Mouse (Mus musculus): Measurements from ENCODE around the gene Cdkn2aipnl. TPM values are rescaled to one million over a fixed set of nuclear protein-coding genes. Genes with fewer than 3 reads are reported as not detected.

Cdkn2aipnl gene
- polyA plus RNA-seq (2016; fragmentation: Nextera tagmentation; extraction: Ambion mirVana) = 132 and 141 TPM in 2 replicates

- no peaks in the 10 kb centered on the region for H3K27me3 ChIP-seq (ENCODE audit: low read depth, poor library complexity, severe bottlenecking)
- 3% methylated on average over 63 of the region's 63 CpGs for WGBS
- peak; percentile 98 for DNase-seq (ENCODE audit: low spot score)
- peak within 1 kb of the TSS; percentile 80 for H3K4me3 ChIP-seq
- H3K4me1 ChIP-seq = peaks cover 8% of the 10 kb centered on the region
- H3K9me3 ChIP-seq (replicated peaks) = no peaks in the 10 kb centered on the region
- H3K27ac ChIP-seq = peak within 1 kb of the TSS; percentile 90
- H3K36me3 ChIP-seq = peaks cover 34% of the 10 kb centered on the region
Measured at GRCm38 (mm10) chr11:51967443-51968401, at the start of gene Cdkn2aipnl. TSS of gene Cdkn2aipnl (plus strand) at chr11:51967661.

GRCm38 (mm10) chr11:51917951-51918350 is 49.5 kb upstream of the Cdkn2aipnl start:
- DNase-seq (ENCODE audit: low spot score) = no peak
- 74% methylated on average over 2 of the region's 2 CpGs for WGBS
- peaks cover 18% of the 10 kb centered on the region for H3K4me1 ChIP-seq

GRCm38 (mm10) chr11:51918576-51918975 is 48.9 kb upstream of the Cdkn2aipnl start:
- Histone ChIP-seq H3K4me3 (no peak overlapping the region), H3K27ac (no peak overlapping the region), H3K9me3 (replicated peaks) (0 out of 2 replicates have a peak, but pooled peaks cover 4% of the 10 kb centered on the region), H3K4me1 (peaks cover 18% of the 10 kb centered on the region), H3K27me3 (ENCODE audit: low read depth, poor library complexity, severe bottlenecking) (peaks cover 3% of the 10 kb centered on the region), H3K36me3 (no peaks in the 10 kb centered on the region)
- 88% methylated on average over 2 of the region's 2 CpGs for WGBS
- DNase-seq (ENCODE audit: low spot score) = no peak

More at GRCm38 (mm10) chr11:51917951-51918350, 49.5 kb upstream of the Cdkn2aipnl start:
- Histone ChIP-seq H3K36me3 (no peaks in the 10 kb centered on the region), H3K27ac (no peak overlapping the region), H3K9me3 (replicated peaks) (0 out of 2 replicates have a peak, but pooled peaks cover under 1% of the 10 kb centered on the region), H3K27me3 (ENCODE audit: low read depth, poor library complexity, severe bottlenecking) (peaks cover 3% of the 10 kb centered on the region), H3K4me3 (no peak overlapping the region)

GRCm38 (mm10) chr11:51921355-51922125 is 45.9 kb upstream of the Cdkn2aipnl start:
- WGBS = 84% methylated on average over 8 of the region's 8 CpGs
- Histone ChIP-seq H3K4me3 (no peak overlapping the region), H3K9me3 (replicated peaks) (0 out of 2 replicates have a peak, but pooled peaks cover 4% of the 10 kb centered on the region), H3K4me1 (peaks cover 6% of the 10 kb centered on the region), H3K36me3 (no peaks in the 10 kb centered on the region), H3K27ac (no peak overlapping the region), H3K27me3 (ENCODE audit: low read depth, poor library complexity, severe bottlenecking) (no peaks in the 10 kb centered on the region)
- no peak for DNase-seq (ENCODE audit: low spot score)

- no peaks in the 10 kb centered on the region for H3K27me3 ChIP-seq (ENCODE audit: low read depth, poor library complexity, severe bottlenecking)
- no peaks in the 10 kb centered on the region for H3K4me1 ChIP-seq
- no peak for DNase-seq (ENCODE audit: low spot score)
- H3K27ac ChIP-seq = no peak overlapping the region
- 66% methylated on average over 3 of the region's 3 CpGs for WGBS
- 0 out of 2 replicates have a peak, but pooled peaks cover 4% of the 10 kb centered on the region for H3K9me3 ChIP-seq (replicated peaks)
- no peak overlapping the region for H3K4me3 ChIP-seq
- no peaks in the 10 kb centered on the region for H3K36me3 ChIP-seq
Measured at GRCm38 (mm10) chr11:51922421-51922841, 45.0 kb upstream of the Cdkn2aipnl start.

- H3K27me3 ChIP-seq (ENCODE audit: low read depth, poor library complexity, severe bottlenecking) = no peaks in the 10 kb centered on the region
- 67% methylated on average over 6 of the region's 6 CpGs for WGBS
- H3K4me1 ChIP-seq = no peaks in the 10 kb centered on the region
- H3K4me3 ChIP-seq = no peak overlapping the region
- DNase-seq (ENCODE audit: low spot score) = no peak
- no peak overlapping the region for H3K27ac ChIP-seq
- H3K36me3 ChIP-seq = no peaks in the 10 kb centered on the region
- H3K9me3 ChIP-seq (replicated peaks) = 0 out of 2 replicates have a peak, but pooled peaks cover 4% of the 10 kb centered on the region
Measured at GRCm38 (mm10) chr11:51925595-51925994, 41.9 kb upstream of the Cdkn2aipnl start.

- H3K9me3 ChIP-seq (replicated peaks) = 0 out of 2 replicates have a peak, but pooled peaks cover 4% of the 10 kb centered on the region
- H3K36me3 ChIP-seq = no peaks in the 10 kb centered on the region
- no peaks in the 10 kb centered on the region for H3K27me3 ChIP-seq (ENCODE audit: low read depth, poor library complexity, severe bottlenecking)
- no peak overlapping the region for H3K4me3 ChIP-seq
- no peak for DNase-seq (ENCODE audit: low spot score)
- 97% methylated on average over 1 of the region's 1 CpGs for WGBS
- no peak overlapping the region for H3K27ac ChIP-seq
- H3K4me1 ChIP-seq = no peaks in the 10 kb centered on the region
Measured at GRCm38 (mm10) chr11:51926385-51926784, 41.1 kb upstream of the Cdkn2aipnl start.

GRCm38 (mm10) chr11:51927106-51927505 is 40.4 kb upstream of the Cdkn2aipnl start:
- WGBS = 84% methylated on average over 2 of the region's 2 CpGs
- Histone ChIP-seq H3K4me1 (no peaks in the 10 kb centered on the region), H3K27ac (no peak overlapping the region), H3K36me3 (no peaks in the 10 kb centered on the region), H3K9me3 (replicated peaks) (0 out of 2 replicates have a peak, but pooled peaks cover 4% of the 10 kb centered on the region), H3K4me3 (no peak overlapping the region), H3K27me3 (ENCODE audit: low read depth, poor library complexity, severe bottlenecking) (no peaks in the 10 kb centered on the region)
- DNase-seq (ENCODE audit: low spot score) = no peak

GRCm38 (mm10) chr11:51931138-51931537 is 36.3 kb upstream of the Cdkn2aipnl start:
- Histone ChIP-seq H3K27me3 (ENCODE audit: low read depth, poor library complexity, severe bottlenecking) (no peaks in the 10 kb centered on the region), H3K4me3 (no peak overlapping the region), H3K36me3 (no peaks in the 10 kb centered on the region), H3K27ac (no peak overlapping the region), H3K9me3 (replicated peaks) (no peaks in the 10 kb centered on the region), H3K4me1 (no peaks in the 10 kb centered on the region)
- no peak for DNase-seq (ENCODE audit: low spot score)
- 92% methylated on average over 1 of the region's 1 CpGs for WGBS

- DNase-seq (ENCODE audit: low spot score) = no peak
- 87% methylated on average over 9 of the region's 9 CpGs for WGBS
- H3K4me3 ChIP-seq = no peak overlapping the region
Measured at GRCm38 (mm10) chr11:51931790-51932189, 35.7 kb upstream of the Cdkn2aipnl start.

GRCm38 (mm10) chr11:51934230-51934629 is 33.2 kb upstream of the Cdkn2aipnl start:
- Histone ChIP-seq H3K27me3 (ENCODE audit: low read depth, poor library complexity, severe bottlenecking) (no peaks in the 10 kb centered on the region), H3K4me3 (no peak overlapping the region), H3K4me1 (0 out of 2 replicates have a peak, but pooled peaks cover 4% of the 10 kb centered on the region), H3K9me3 (replicated peaks) (no peaks in the 10 kb centered on the region), H3K27ac (no peak overlapping the region), H3K36me3 (no peaks in the 10 kb centered on the region)
- no peak for DNase-seq (ENCODE audit: low spot score)
- WGBS = 86% methylated on average over 3 of the region's 3 CpGs

More at GRCm38 (mm10) chr11:51931790-51932189, 35.7 kb upstream of the Cdkn2aipnl start:
- Histone ChIP-seq H3K27ac (no peak overlapping the region), H3K9me3 (replicated peaks) (no peaks in the 10 kb centered on the region), H3K36me3 (no peaks in the 10 kb centered on the region), H3K4me1 (no peaks in the 10 kb centered on the region), H3K27me3 (ENCODE audit: low read depth, poor library complexity, severe bottlenecking) (no peaks in the 10 kb centered on the region)

- 54% methylated on average over 5 of the region's 5 CpGs for WGBS
- no peaks in the 10 kb centered on the region for H3K36me3 ChIP-seq
- no peak overlapping the region for H3K4me3 ChIP-seq
- H3K27me3 ChIP-seq (ENCODE audit: low read depth, poor library complexity, severe bottlenecking) = no peaks in the 10 kb centered on the region
- no peak overlapping the region for H3K27ac ChIP-seq
- 0 out of 2 replicates have a peak, but pooled peaks cover 4% of the 10 kb centered on the region for H3K4me1 ChIP-seq
- no peaks in the 10 kb centered on the region for H3K9me3 ChIP-seq (replicated peaks)
- no peak for DNase-seq (ENCODE audit: low spot score)
Measured at GRCm38 (mm10) chr11:51935636-51936434, 31.6 kb upstream of the Cdkn2aipnl start.

Measured in limb, embryonic 10.5 days (tissue).